Mouse (Mus musculus): ENCODE results near the gene Eomes. TPM values are rescaled to one million over a fixed set of nuclear protein-coding genes. Genes with fewer than 3 reads are reported as not detected.
A peak's percentile ranks its signal among the peaks of the same experiment; 100 is the strongest.

The Eomes gene
- polyA plus RNA-seq, 1 experiment from 2014 or later, result 0.09 TPM

GRCm38 (mm10) chr9:118476766-118477271, 1.2 kb upstream of the Eomes start:
- peaks cover 11% of the 10 kb centered on the region for H3K4me1 ChIP-seq
- no peak overlapping the region for H3K4me3 ChIP-seq
- peaks cover 79% of the 10 kb centered on the region for H3K27me3 ChIP-seq
- under 1% methylated on average over 33 of the region's 33 CpGs for WGBS
- no peaks in the 10 kb centered on the region for H3K9me3 ChIP-seq
- H3K27ac ChIP-seq, result no peak overlapping the region
- H3K36me3 ChIP-seq, result no peaks in the 10 kb centered on the region
- H3K9ac ChIP-seq, result no peak overlapping the region
- no peak for ATAC-seq (ENCODE audit: insufficient number of reproducible peaks, insufficient read depth, low FRiP score, low TSS enrichment)
- H3K4me2 ChIP-seq (replicated peaks), result 0 out of 2 replicates have a peak overlapping the region, but pooled peaks have one; percentile 2

- Histone ChIP-seq H3K9ac (no peak overlapping the region), H3K4me1 (peaks cover 11% of the 10 kb centered on the region), H3K27me3 (peaks cover 79% of the 10 kb centered on the region), H3K4me3 (peak overlapping the region; percentile 11; the same call in 1 of the 2 replicates), H3K4me2 (replicated peaks) (0 out of 2 replicates have a peak overlapping the region, but pooled peaks have one; percentile 11), H3K9me3 (no peaks in the 10 kb centered on the region), H3K36me3 (no peaks in the 10 kb centered on the region), H3K27ac (no peak overlapping the region)
- 2% methylated on average over 31 of the region's 31 CpGs for WGBS
- ATAC-seq (ENCODE audit: insufficient number of reproducible peaks, insufficient read depth, low FRiP score, low TSS enrichment), result no peak
Measured at GRCm38 (mm10) chr9:118477281-118477931, 606 bp upstream of the Eomes start.

- peaks cover 84% of the 10 kb centered on the region for H3K27me3 ChIP-seq
- H3K9ac ChIP-seq, result no peak overlapping the region
- under 1% methylated on average over 22 of the region's 29 CpGs for WGBS
- H3K36me3 ChIP-seq, result no peaks in the 10 kb centered on the region
- peak overlapping the region; percentile 38 for H3K4me3 ChIP-seq
- no peaks in the 10 kb centered on the region for H3K9me3 ChIP-seq
- peaks cover 11% of the 10 kb centered on the region for H3K4me1 ChIP-seq
- no peak overlapping the region for H3K27ac ChIP-seq
- no peak for ATAC-seq (ENCODE audit: insufficient number of reproducible peaks, insufficient read depth, low FRiP score, low TSS enrichment)
- peak overlapping the region; percentile 53 for H3K4me2 ChIP-seq (replicated peaks)
Measured at GRCm38 (mm10) chr9:118478458-118478838, 436 bp downstream of the Eomes start.

GRCm38 (mm10) chr9:118478839-118479507, 961 bp downstream of the Eomes start:
- Histone ChIP-seq H3K27me3 (peaks cover 89% of the 10 kb centered on the region), H3K4me3 (peak overlapping the region; percentile 38), H3K36me3 (no peaks in the 10 kb centered on the region), H3K4me1 (peaks cover 11% of the 10 kb centered on the region), H3K4me2 (replicated peaks) (peak overlapping the region; percentile 53), H3K9me3 (no peaks in the 10 kb centered on the region), H3K27ac (no peak overlapping the region), H3K9ac (no peak overlapping the region)
- peak; percentile 59; the same call in 1 of the 2 replicates for ATAC-seq (ENCODE audit: insufficient number of reproducible peaks, insufficient read depth, low FRiP score, low TSS enrichment)
- under 1% methylated on average over 73 of the region's 87 CpGs for WGBS

GRCm38 (mm10) chr9:118479508-118480291, 1.7 kb downstream of the Eomes start:
- H3K27me3 ChIP-seq, result peaks cover 91% of the 10 kb centered on the region
- 2% methylated on average over 23 of the region's 23 CpGs for WGBS
- no peak overlapping the region for H3K9ac ChIP-seq
- ATAC-seq (ENCODE audit: insufficient number of reproducible peaks, insufficient read depth, low FRiP score, low TSS enrichment), result no peak
- H3K4me2 ChIP-seq (replicated peaks), result no peak overlapping the region
- H3K4me3 ChIP-seq, result peak overlapping the region; percentile 38; the same call in 1 of the 2 replicates
- no peak overlapping the region for H3K27ac ChIP-seq
- H3K36me3 ChIP-seq, result no peaks in the 10 kb centered on the region
- peaks cover 11% of the 10 kb centered on the region for H3K4me1 ChIP-seq
- H3K9me3 ChIP-seq, result no peaks in the 10 kb centered on the region

- no peak overlapping the region for H3K27ac ChIP-seq
- no peak for ATAC-seq (ENCODE audit: insufficient number of reproducible peaks, insufficient read depth, low FRiP score, low TSS enrichment)
- no peaks in the 10 kb centered on the region for H3K36me3 ChIP-seq
- peaks cover 11% of the 10 kb centered on the region for H3K4me1 ChIP-seq
- H3K9ac ChIP-seq, result no peak overlapping the region
- WGBS, result 2% methylated on average over 14 of the region's 14 CpGs
- no peaks in the 10 kb centered on the region for H3K9me3 ChIP-seq
- no peak overlapping the region for H3K4me3 ChIP-seq
- H3K4me2 ChIP-seq (replicated peaks), result no peak overlapping the region
- peaks cover 91% of the 10 kb centered on the region for H3K27me3 ChIP-seq
Measured at GRCm38 (mm10) chr9:118480292-118480690, 2.3 kb downstream of the Eomes start.

GRCm38 (mm10) chr9:118482210-118482609, 4.2 kb downstream of the Eomes start:
- 71% methylated on average over 10 of the region's 10 CpGs for WGBS
- Histone ChIP-seq H3K27ac (no peak overlapping the region), H3K27me3 (peaks cover 97% of the 10 kb centered on the region), H3K4me1 (peaks cover 16% of the 10 kb centered on the region), H3K36me3 (no peaks in the 10 kb centered on the region), H3K4me2 (replicated peaks) (no peak overlapping the region), H3K9ac (no peak overlapping the region), H3K4me3 (no peak overlapping the region), H3K9me3 (no peaks in the 10 kb centered on the region)
- no peak for ATAC-seq (ENCODE audit: insufficient number of reproducible peaks, insufficient read depth, low FRiP score, low TSS enrichment)

GRCm38 (mm10) chr9:118486361-118487095, 8.5 kb downstream of the Eomes start:
- peak overlapping the region; percentile 7; the same call in 1 of the 2 replicates for H3K4me3 ChIP-seq
- no peak overlapping the region for H3K9ac ChIP-seq
- no peaks in the 10 kb centered on the region for H3K9me3 ChIP-seq
- H3K4me2 ChIP-seq (replicated peaks), result no peak overlapping the region
- no peak for ATAC-seq (ENCODE audit: insufficient number of reproducible peaks, insufficient read depth, low FRiP score, low TSS enrichment)
- peaks cover 16% of the 10 kb centered on the region; the same call in 1 of the 2 replicates for H3K4me1 ChIP-seq
- H3K27ac ChIP-seq, result no peak overlapping the region
- H3K27me3 ChIP-seq, result peaks cover 78% of the 10 kb centered on the region
- no peaks in the 10 kb centered on the region for H3K36me3 ChIP-seq
- WGBS, result under 1% methylated on average over 32 of the region's 32 CpGs

- H3K27me3 ChIP-seq, result peaks cover 74% of the 10 kb centered on the region
- H3K4me2 ChIP-seq (replicated peaks), result no peak overlapping the region
- H3K27ac ChIP-seq, result no peak overlapping the region
- H3K9me3 ChIP-seq, result no peaks in the 10 kb centered on the region
- 0% methylated on average over 9 of the region's 9 CpGs for WGBS
- H3K36me3 ChIP-seq, result no peaks in the 10 kb centered on the region
- H3K9ac ChIP-seq, result no peak overlapping the region
- peaks cover 16% of the 10 kb centered on the region; the same call in 1 of the 2 replicates for H3K4me1 ChIP-seq
- no peak for ATAC-seq (ENCODE audit: insufficient number of reproducible peaks, insufficient read depth, low FRiP score, low TSS enrichment)
- H3K4me3 ChIP-seq, result peak overlapping the region; percentile 7; the same call in 1 of the 2 replicates
Measured at GRCm38 (mm10) chr9:118487096-118487395, 9.0 kb downstream of the Eomes start.

- Histone ChIP-seq H3K4me3 (peak overlapping the region; percentile 27), H3K9ac (no peak overlapping the region), H3K27me3 (peaks cover 70% of the 10 kb centered on the region), H3K27ac (no peak overlapping the region), H3K36me3 (no peaks in the 10 kb centered on the region), H3K4me1 (peaks cover 16% of the 10 kb centered on the region; the same call in 1 of the 2 replicates), H3K9me3 (no peaks in the 10 kb centered on the region), H3K4me2 (replicated peaks) (peak overlapping the region; percentile 50)
- ATAC-seq (ENCODE audit: insufficient number of reproducible peaks, insufficient read depth, low FRiP score, low TSS enrichment), result no peak
- WGBS, result under 1% methylated on average over 22 of the region's 22 CpGs
Measured at GRCm38 (mm10) chr9:118487636-118488035, 9.6 kb downstream of the Eomes start.
